Mouse (Mus musculus) kidney, postnatal 10 days (tissue): Measurements from ENCODE around the gene Bbs1.
"Not testable (repeated sequence)": the region's sequence is repeated elsewhere in the genome, so short reads cannot be mapped to it uniquely, and the experiment has no call there.

ENCODE experiments used
- DNase-seq: peaks from one replicate; pipeline ENCODE4 v3.0.0; 2021; ENCODE audit warnings: mixed read lengths

Gene Bbs1

DNA sequence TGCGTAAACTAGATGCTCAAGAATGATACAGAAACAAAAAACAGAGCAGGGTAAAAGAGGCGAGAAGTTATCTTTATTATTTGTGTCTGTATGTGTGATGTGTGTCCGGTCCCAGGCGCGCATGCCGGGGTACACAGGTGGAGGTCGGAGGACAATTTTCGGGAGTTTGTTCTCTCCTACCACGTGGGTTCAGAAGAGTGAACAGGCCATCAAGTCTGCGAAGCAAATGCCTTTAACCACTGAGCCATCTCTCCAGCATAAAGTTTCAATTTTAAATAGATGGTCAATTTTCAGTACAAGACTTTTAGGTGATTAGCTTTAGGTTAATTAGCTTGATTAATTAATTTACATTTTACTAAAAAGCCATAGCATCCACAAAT lies 27.1 kb downstream of the Bbs1 start:
- DNase-seq, result no peak

DNA sequence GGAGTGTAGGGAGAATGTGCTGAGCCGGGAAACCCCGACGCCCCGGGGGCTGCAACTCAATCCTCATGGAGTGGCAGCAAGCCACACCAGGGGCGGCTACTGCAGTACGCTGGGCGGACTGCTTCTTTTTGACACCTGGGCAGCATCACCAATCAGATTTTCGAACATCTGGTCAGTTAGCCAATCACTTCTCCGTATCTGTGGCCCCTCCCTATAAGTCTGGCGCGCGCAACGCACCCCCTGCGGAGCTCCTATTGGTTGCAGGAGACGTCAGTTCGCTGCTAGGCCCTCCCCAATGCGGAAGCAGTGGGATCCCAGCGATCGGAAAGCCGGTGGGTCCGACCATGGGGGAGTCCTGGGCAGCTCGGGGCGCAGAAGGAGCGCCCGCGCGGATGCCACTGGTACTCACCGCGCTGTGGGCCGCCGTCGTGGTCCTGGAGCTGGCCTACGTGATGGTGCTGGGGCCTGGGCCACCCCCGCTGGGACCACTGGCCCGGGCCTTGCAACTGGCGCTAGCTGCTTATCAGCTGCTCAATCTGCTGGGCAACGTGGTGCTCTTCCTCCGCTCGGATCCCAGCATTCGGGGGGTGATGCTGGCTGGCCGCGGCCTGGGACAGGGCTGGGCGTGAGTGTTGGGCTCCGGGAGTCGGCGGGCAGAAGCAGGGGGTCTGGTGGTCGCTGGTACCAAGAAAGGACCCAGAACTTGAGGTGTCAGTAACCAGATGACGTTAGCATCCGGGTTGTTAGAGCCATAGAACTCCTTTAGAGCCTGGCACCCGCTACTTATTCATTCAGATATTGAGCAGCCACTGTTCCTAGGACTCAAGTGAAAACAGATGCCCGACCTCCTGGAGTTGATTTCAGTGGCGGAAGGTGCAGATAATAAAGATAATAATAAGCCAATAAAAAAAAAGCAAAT lies 27.8 kb downstream of the Bbs1 start, which contains the start of gene Zdhhc24:
Gene Zdhhc24 (plus strand): TSS at position 264 of the 919 bp plus-strand sequence.
- peak; percentile 96 for DNase-seq

DNA sequence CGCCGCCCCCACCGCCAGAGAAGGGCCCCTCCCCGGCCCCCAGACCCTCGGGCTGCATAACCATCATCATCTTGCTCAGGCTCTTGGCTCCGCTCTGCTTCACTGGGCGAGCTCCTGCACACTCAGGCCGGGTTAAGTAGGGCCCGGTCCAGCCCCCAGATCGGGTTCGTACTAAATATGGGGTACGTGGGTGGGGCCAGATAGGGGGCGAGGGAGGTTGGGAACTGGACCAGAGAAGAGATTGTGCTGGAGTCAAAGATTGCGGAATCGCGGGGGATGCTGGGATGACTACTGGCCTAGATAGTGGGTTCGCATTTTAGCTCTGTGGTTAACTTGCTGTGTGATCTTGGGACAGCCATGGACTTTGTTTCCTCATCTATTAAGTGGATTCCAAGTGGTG lies 28.6 kb downstream of the Bbs1 start, which contains the start of gene Actn3:
Gene Actn3 (minus strand): TSS at position 125 of the 400 bp plus-strand sequence.
- peak; percentile 71 for DNase-seq

DNA sequence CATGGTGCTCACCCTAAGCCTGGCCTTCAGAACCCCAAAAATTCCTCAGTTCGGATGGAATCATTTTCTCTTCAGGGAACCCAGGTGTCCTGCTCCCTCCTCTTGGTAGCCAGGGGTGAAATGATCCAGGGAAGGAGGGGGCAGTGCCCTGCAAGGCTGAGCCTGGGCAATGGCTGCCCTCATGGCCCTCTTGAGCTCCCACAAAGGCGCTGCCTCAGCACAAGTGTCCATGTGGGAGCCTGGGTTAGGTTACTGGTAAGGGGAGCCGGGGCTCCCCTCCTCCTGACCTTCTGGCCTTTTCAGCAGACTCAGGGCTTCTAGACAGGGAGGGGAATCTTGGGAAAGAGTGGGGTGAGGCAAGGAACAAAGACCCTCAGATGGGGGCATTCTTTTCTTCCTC lies 29.7 kb downstream of the Bbs1 start:
- no peak for DNase-seq

DNA sequence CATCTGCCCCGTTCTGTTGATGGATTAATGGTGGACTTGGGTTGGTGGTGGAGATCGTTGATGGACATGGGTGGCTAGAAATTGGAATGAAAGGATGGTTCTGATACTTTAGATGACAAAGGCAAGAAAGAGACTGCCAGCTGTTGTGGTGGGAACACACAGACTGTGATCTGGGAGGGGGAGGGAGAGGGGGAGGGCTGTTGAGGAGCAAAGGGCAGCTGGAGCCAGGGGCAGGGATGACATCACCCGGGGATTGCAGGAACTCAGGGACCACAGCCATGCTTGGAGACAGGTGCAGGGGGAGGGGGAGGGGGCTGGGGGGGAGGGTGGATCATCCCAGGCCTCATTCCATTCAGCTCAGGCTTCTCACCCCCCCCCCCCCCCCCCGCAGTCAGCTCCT lies 30.2 kb downstream of the Bbs1 start:
- DNase-seq, result no peak

DNA sequence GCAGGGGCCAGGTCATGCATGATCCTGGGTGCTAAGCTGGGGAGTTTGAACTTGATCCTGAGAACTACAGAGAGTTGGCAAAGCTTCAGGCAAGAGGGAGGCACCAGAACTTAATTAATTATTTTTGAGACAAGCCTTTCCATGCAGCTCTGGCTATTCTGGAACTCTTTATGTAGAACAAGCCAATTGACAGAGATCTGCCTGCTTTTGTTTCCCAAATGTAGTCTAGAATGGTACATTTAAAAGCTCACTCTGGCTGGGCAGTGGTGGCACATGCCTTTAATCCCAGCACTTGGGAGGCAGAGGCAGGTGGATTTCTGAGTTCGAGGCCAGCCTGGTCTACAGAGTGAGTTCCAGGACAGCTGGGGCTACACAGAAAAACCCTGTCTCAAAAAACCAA lies 31.8 kb downstream of the Bbs1 start:
- DNase-seq, result not testable (repeated sequence)

DNA sequence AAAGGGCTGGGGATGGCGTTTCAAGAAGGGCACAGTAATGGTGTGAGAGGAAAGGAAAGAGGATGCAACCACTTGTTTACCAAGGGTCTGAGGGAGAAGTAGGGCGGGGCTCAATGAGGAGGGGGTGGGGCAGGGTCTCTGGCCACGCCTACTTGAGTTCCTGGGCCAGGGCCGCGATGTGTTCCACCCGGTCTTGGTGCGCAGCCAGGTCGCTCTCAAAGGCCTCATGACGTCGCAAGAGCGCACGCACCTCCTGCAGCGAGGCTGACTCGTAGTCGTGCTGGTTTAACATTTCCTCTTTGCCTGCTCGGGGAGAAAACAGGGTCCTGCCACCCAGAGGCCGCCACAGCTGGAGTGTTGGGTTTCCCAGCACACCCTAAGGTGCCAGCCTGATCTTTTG lies 41.3 kb downstream of the Bbs1 start:
- peak; percentile 76 for DNase-seq

DNA sequence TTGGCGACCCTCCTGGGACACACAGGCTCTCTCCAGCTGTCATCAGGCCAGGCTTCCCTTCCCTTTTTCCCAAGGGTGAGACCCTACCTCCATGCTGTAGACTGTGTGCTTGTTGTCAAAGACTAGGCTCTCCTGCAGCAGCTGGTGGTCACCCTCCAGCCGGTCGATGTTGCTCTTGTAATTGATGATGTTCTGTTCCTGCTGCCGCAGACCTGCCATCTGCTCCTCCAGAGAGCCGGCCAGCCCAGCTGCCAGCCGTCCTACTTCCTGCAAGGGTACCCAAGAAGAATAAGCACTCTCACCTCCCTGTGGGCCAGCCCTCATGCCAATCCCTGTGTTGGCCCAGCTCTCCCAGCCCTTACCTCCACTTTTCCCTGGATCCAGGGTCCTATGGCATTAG lies 43.4 kb downstream of the Bbs1 start:
- no peak for DNase-seq

DNA sequence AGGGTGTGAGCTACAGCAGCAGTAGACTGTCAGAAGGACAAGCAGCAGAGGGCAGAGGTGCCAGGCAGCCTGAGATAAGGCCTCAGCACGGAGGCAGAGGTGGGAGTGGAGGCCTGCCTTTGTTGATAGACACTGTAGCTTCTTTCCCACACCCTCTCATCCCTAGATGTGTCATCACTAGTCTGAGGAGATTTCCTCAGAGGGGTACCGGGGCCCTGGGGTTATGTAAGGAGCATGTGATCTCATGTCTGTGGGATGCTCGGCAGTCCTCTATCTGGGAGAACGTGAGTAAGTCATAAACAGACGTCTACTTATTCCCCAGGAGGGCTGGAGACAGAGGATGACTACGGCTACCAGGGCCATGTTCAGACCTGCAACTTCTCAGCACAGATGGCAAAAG lies 47.3 kb downstream of the Bbs1 start:
- no peak for DNase-seq

DNA sequence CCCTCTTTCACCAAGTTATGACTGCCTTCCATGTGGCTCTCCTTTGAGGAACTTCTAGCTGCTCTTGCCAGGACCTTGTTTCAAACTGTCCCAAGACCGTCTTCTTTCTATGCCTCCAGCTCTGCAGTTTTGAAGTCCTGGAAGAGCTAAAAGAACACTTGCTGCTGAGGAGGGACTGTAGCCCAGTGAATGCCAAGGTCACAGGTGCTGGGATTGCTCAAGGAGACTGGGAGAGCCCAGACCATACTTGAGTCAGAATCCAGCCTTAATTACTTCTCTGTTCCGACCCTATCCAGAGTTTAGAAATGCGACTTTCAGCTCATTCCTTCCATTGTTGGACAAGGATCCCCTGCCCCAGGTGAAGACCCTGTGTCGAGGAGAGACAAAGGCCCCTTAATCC lies 50.5 kb downstream of the Bbs1 start:
- no peak for DNase-seq

DNA sequence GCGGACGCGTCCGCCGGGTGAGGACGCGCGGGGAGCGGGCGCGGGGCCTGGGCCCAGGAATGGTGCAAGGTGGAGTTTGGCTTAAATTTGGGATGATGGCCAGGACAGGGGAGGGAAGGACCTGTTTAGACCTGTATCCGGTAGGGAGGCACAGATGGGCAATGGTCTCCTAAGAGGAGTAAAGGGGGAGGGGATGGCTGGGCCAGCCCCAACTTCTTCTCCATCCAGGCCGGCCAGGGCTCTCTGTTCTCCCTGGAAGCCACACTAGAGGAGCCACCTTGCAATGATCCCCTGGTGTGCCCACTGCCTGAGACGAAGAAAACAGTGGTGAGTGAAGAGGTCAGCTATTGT lies 51.0 kb downstream of the Bbs1 start:
- no peak for DNase-seq

DNA sequence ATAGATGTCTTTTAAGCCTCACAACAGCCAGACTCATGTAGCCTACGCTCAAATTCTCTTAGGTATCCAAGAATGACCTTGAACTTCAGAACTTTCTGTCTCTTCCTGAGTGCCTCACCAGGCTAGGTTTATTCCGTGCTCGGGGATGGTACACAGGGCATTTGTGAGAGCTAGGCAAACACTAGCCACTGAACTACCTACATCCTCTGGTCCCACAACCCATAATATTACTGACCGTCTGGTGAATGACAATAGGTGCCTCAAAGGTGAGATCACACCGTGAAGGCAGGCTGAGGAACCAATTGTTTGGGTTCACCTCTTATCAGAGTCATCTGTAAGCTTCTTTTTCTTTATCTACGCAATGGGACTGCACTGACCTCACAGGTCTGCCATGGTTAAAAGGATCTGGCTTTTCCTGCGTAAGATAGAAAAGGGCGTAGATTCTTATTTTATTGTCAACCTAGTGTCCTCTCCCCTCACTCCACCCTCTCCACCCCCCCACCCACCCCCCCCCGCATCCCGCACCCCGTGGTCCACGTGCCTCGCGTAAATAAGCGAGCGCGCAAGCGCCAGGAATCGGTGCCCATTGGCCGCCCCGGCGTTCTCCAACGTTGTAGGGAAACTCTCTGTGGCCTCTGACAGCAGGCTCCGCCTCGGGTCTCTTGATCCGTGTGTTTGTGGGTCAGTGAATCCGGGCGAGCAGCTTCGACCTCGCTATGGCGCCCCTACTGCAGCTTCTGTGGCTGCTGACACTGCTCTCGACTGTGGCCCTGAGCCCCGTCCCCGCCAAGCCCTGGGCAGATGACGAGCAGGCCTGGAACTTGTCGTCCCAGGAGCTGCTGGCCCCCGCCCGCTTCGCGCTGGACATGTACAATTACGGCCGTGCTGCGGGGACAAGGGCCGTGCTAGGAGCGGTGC lies 51.6 kb downstream of the Bbs1 start, which contains the start of gene Ctsf:
Gene Ctsf (plus strand): TSS at position 579 of the 918 bp plus-strand sequence.
- peak; percentile 91 for DNase-seq

DNA sequence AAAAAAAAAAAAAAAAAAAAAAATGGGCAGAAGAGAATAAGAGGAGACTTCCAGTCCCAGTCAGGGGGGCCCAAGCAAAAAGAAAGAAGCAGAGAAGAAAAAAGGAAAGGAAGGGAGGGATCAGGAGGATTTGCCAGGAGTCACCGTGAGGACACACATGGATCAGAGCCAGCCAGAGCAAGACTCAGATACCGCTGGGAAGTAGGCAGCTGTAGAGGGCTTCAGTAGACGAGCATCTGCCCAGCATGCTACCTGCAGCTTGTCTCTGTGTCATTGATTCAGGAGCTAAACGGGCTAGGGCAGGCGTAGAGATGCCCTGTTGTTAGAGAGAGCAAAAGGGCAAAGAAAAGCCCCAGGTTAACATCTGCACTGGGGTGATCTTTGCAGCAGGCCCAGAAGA lies 56.1 kb downstream of the Bbs1 start:
- DNase-seq, result no peak

DNA sequence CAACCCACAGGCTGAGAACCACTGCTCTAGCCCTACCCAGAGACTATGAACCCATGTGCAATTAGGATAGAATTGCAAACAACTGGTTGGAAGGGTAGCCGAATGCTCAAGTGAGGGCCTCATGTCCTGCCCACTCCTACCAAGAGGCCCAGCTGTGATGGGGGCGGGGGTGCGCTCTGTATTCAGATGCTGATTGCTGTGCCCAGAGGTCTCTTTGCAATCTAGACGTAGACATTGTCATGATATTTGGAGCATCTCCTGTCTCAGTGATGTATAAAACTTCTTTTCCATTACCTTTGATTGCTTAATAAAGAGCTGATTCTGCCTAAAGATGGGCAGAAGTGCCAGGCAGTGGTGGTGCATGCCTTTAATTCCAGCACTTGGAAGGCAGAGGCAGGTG lies 56.6 kb downstream of the Bbs1 start:
- no peak for DNase-seq

DNA sequence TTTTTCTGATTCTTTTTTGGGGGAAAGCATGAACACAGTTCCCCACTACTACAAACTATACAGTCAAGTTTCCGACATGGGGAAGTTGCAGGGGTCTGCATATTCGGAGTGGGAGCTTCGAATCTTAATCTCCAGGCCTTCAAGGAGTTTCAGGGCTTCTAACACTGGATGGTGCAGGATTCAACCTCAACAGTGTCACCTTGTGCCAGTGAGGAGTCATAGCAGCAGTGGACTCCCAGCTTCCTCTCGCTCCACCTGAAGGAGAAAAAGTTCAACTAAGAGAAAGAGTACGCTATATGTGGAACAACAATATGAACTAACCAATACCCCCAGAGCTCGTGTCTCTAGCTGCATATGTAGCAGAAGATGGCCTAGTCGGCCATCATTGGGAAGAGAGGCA lies 58.9 kb downstream of the Bbs1 start:
- DNase-seq, result peak; percentile 54

DNA sequence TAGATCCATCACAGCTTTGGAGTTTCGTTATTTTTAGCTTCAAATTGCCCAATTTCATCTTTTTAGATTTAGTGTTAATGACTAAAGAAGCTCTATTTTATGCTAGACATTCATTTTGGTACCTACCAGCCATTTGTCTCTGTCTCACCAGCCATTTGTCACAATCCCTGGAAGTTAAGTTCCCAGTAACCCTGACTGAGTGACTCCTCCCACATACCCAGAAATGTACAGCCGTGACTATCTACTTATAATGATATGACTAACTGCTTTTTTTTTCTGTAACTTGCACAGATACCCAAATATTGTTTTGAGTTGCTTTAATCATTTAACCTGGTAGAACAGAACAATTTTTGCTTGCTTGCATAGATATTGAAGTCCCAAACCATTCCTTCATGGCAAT lies 60.6 kb downstream of the Bbs1 start:
- DNase-seq, result no peak

DNA sequence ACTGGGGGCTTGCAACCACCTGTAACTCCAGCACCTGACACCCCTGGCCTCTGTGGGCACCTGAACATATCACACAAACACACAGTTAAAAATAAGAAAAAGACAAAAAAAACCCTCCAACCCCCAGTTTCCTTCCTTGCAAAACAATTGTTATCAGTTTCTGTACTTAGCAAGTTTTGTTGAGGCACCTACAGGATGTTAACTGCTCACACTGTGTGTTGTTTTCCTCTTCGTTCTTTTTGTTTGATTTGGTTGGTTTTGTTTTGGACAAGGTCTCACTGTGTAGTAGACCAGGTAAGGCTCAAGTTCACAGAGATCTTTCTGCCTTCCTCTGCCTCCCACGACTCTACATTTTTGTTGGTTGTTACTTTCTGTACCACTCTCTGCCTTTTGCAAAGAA lies 63.8 kb downstream of the Bbs1 start:
- DNase-seq, result no peak

DNA sequence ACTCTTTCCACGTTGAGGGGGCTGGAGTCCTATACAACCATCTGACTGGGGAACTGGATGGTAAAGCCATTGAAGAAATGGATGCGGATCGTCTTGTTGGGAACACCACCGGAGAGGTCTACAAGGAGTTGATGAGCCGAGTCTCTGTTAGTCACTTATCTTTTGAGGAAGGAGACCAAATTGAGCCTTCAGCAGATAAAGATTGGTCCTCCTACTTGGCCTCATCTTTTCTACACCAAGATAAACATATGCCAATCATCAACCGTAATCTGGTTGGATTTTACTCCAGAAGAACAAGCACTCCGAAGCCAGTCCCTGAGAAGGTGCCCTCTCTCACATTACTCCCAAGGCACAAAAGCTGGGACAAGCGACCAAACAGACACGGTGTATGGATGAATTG lies 65.6 kb downstream of the Bbs1 start:
- no peak for DNase-seq

DNA sequence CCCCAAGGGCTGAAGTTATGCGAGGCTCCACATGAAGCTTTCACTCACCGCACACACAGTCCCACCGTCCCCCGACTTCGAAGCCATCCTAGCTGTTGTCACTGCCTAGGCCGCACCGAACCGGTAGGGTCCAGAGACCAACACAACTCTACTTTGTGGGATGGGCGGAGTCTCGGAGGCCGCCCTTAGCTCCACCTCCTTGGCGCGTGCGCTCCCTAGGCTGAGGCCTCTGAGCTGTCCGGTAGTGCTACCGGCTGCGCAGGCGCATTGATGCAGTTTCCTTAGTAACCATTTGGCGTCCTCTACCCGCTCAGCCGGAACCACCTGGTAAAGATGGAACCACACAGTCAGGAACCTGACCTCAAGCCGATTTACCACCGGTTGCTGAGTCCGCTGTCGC lies 67.3 kb downstream of the Bbs1 start, which contains the start of the genes Ccs and Ccdc87:
Gene Ccs (minus strand): TSS at position 184 of the 400 bp plus-strand sequence.
Gene Ccdc87 (plus strand): TSS at position 218 of the 400 bp plus-strand sequence.
- peak; percentile 98 for DNase-seq

DNA sequence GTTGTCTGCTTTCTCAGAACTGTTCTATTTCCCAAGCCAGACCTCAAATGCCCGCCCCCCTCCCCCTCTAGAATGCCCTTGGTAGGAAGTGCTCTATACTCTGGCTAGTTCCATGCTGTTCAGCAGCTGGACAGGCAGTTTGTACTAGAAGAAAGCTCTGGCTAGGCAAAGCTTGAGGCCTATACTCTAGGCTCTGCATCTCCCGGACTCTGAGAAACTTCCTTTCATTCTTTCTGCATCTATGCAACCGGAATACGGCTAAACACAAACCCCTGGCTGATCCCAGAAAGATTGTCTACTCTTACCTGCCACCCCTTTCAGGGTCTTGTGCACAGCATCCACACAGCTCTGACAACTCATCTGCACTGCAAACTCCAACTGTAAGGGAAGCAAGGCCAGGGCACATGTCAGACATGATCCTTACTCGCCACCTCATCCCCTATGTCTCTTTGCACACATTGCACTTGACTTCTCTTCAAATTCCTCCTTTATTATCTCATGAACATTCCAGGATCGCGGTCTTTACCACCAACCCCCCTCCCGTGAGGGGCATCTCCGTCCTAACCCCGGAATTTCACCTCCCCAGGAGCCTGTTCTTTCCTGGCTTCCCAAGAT lies 67.8 kb downstream of the Bbs1 start:
- DNase-seq, result no peak

DNA sequence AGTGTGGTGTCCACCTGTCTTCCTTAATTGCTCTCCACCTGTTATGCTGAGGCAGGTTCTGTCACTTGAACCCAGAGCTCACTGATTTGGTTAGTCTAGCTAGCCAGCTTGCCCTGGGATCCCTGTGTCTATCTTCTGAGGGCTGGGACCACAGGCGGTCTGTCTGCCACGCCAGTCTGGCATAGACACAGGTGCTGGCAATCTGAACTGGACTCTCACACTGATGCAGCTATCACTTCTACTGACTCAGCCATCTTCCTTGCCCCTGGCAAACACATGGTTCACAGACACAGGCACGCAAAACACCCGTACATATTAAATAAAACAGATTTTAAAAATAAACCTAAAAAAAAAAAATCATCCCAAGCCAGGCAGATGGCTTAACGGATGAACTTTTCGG lies 69.4 kb downstream of the Bbs1 start:
- DNase-seq, result no peak
